Mouse (Mus musculus) C2C12 (cell line): ENCODE results near the gene Uqcc1.

Source experiments
- CEBPB ChIP-seq: IDR thresholded peaks from one replicate; pipeline ENCODE4 v1.6.1; 2011; ENCODE audit warnings: low read depth, mild to moderate bottlenecking, control low read depth, moderate library complexity
- CTCF ChIP-seq: IDR thresholded peaks from one replicate; pipeline ENCODE4 v1.5.1; 2011; ENCODE audit not compliant: control insufficient read depth, insufficient read depth, insufficient read length
- FOSL1 ChIP-seq: IDR thresholded peaks from one replicate; pipeline ENCODE4 v1.8.0; 2011; ENCODE audit warnings: mild to moderate bottlenecking, low read length; ENCODE audit not compliant: poor library complexity, insufficient read depth, severe bottlenecking
- MAX ChIP-seq: IDR thresholded peaks from one replicate; pipeline ENCODE4 v1.6.1; 2011; ENCODE audit warnings: mild to moderate bottlenecking, control low read depth
- USF1 ChIP-seq: IDR thresholded peaks from one replicate; pipeline ENCODE4 v1.6.1; 2011; ENCODE audit warnings: low read depth, mild to moderate bottlenecking, control low read depth, moderate library complexity

DNA sequence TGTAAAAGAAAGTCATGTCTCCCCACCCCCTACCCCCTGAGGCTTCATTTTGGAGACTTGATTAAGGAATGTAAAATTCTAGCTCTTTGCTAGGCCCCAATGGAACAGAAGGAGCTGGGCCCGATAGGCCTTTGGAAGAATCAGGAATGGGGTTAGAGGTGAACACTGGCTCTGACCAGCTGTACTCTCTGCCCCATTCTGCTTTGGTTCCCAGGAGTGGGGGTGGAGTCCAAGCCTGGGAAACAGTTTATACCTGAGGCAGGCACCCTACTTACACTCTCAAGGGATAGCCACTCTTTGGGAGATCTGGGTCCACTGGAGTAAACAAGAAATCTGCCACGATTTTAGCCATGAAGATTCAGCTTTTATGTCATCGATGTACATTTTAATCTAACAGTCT is 10.6 kb upstream of the Uqcc1 start, which contains the start of gene Gm15557:
- no peak for TF ChIP-seq CTCF
- no peak for TF ChIP-seq MAX
- TF ChIP-seq USF1: no peak
- TF ChIP-seq CEBPB: no peak
- TF ChIP-seq FOSL1: no peak
